Mouse (Mus musculus): ENCODE results near the gene Fat3. TPM values are rescaled to one million over a fixed set of nuclear protein-coding genes. Genes with fewer than 3 reads are reported as not detected.

Fat3 gene
- polyA plus RNA-seq, 1 experiment from 2014 or later = 0.44 TPM

DNA sequence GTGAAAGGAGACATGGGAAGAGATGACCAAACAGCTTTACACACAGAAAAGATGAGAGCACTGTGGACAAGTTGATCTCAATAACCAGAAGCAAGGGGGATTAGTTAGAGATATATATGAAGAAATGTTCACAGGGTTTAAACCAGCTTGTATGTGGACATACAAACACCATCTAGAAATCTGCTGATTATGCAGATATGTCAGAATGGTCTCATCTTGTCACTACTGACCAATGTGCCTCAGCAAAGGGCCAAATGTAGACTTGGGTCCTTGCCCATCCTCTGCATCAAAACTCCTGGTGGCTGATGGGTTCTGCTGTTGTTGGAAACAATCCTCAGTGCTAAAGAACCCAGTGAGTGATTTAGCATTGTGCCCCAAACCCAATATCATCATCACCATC, 113.6 kb downstream of the Fat3 start:
- H3K9me3 ChIP-seq (ENCODE audit: control insufficient read depth, low read length) = no peaks in the 10 kb centered on the region
- no peaks in the 10 kb centered on the region for H3K27me3 ChIP-seq (replicated peaks; ENCODE audit: control insufficient read depth, insufficient read depth, low read length)
- ATAC-seq = no peak
- no peak overlapping the region for H3K4me3 ChIP-seq (ENCODE audit: low read length)
- no peak overlapping the region for H3K9ac ChIP-seq (ENCODE audit: low read depth, low read length)
- no peak overlapping the region for H3K27ac ChIP-seq (ENCODE audit: low read length)
- H3K36me3 ChIP-seq (ENCODE audit: control insufficient read depth, insufficient read depth, low read length) = no peaks in the 10 kb centered on the region
- H3K4me1 ChIP-seq (ENCODE audit: control insufficient read depth, insufficient read depth, low read length) = no peaks in the 10 kb centered on the region
- H3K4me2 ChIP-seq (ENCODE audit: low read depth, low read length) = no peak overlapping the region

DNA sequence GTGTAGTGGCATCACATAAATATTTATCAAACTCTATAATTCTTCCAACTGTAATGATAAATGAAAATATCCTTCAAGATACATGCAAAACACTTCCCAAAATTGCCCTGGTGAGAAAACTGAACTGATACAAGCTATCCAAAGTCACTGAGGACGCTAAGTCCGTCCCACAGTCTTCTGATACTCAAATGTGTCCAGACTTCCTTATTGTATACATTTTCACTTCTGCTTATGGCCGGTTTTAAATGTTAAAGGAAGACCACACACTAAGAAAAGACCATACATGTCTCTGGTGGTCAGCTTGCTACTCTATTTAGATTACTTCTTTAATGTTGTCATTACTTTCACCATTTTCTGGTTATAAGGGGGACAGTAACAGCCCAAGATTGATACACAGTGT, 137.4 kb downstream of the Fat3 start:
- H3K9ac ChIP-seq (ENCODE audit: low read depth, low read length) = no peak overlapping the region
- WGBS = 49% methylated on average over 3 of the region's 3 CpGs

DNA sequence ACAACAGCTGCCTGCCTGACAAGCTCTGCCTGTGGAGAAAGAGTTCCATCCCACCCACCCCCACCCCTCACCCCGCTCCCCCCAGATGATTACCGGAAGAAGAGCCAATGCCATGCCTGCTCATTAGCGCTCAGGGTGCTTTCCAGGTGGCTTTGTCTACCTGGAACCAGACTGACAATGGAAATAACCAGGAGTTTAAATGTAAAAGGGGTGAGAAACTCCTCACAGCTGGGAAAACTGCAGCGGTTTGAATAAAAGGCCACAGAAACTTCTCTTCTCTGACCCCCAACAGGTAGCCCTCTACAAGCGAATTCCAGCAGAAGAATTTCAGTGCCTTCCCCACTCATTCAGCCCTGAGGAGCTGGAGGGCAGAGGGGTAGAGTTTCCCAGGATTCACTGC, 139.3 kb downstream of the Fat3 start:
- Histone ChIP-seq H3K9ac (ENCODE audit: low read depth, low read length) (no peak overlapping the region), H3K27me3 (replicated peaks; ENCODE audit: control insufficient read depth, insufficient read depth, low read length) (no peaks in the 10 kb centered on the region), H3K4me2 (ENCODE audit: low read depth, low read length) (no peak overlapping the region), H3K4me3 (ENCODE audit: low read length) (no peak overlapping the region), H3K4me1 (ENCODE audit: control insufficient read depth, insufficient read depth, low read length) (no peaks in the 10 kb centered on the region), H3K36me3 (ENCODE audit: control insufficient read depth, insufficient read depth, low read length) (no peaks in the 10 kb centered on the region), H3K27ac (ENCODE audit: low read length) (no peak overlapping the region), H3K9me3 (ENCODE audit: control insufficient read depth, low read length) (no peaks in the 10 kb centered on the region)
- no peak for ATAC-seq
- 27% methylated on average over 5 of the region's 5 CpGs for WGBS

More for the DNA sequence above, 137.4 kb downstream of the Fat3 start:
- Histone ChIP-seq H3K27ac (ENCODE audit: low read length) (no peak overlapping the region), H3K9me3 (ENCODE audit: control insufficient read depth, low read length) (no peaks in the 10 kb centered on the region), H3K4me1 (ENCODE audit: control insufficient read depth, insufficient read depth, low read length) (no peaks in the 10 kb centered on the region), H3K36me3 (ENCODE audit: control insufficient read depth, insufficient read depth, low read length) (no peaks in the 10 kb centered on the region), H3K27me3 (replicated peaks; ENCODE audit: control insufficient read depth, insufficient read depth, low read length) (no peaks in the 10 kb centered on the region), H3K4me3 (ENCODE audit: low read length) (no peak overlapping the region), H3K4me2 (ENCODE audit: low read depth, low read length) (no peak overlapping the region)
- ATAC-seq = no peak

DNA sequence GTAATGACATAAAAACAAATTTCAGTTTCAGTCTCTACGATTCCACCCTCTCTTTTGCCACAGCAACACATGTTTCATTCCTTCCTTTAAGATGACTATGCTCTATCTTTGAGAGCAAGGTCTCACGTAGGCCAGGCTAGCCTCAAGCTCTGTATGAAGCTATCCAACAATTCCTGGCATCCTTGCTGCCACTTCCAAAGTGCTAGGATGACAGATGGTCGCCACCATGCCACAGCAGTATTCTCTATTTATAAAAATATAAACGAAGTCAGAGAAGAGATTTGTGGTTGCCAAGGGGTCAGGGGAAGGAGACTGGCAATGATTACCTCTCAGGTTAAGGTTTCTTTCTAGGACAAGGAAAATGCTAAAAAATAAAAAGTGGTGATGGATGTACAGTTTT, 144.4 kb downstream of the Fat3 start:
- no peak overlapping the region for H3K9ac ChIP-seq (ENCODE audit: low read depth, low read length)
- no peak overlapping the region for H3K27ac ChIP-seq (ENCODE audit: low read length)
- no peaks in the 10 kb centered on the region for H3K4me1 ChIP-seq (ENCODE audit: control insufficient read depth, insufficient read depth, low read length)
- ATAC-seq = no peak
- H3K4me3 ChIP-seq (ENCODE audit: low read length) = no peak overlapping the region
- no peaks in the 10 kb centered on the region for H3K36me3 ChIP-seq (ENCODE audit: control insufficient read depth, insufficient read depth, low read length)
- WGBS = 65% methylated on average over 4 of the region's 4 CpGs
- H3K9me3 ChIP-seq (ENCODE audit: control insufficient read depth, low read length) = no peaks in the 10 kb centered on the region
- no peak overlapping the region for H3K4me2 ChIP-seq (ENCODE audit: low read depth, low read length)
- H3K27me3 ChIP-seq (replicated peaks; ENCODE audit: control insufficient read depth, insufficient read depth, low read length) = no peaks in the 10 kb centered on the region

DNA sequence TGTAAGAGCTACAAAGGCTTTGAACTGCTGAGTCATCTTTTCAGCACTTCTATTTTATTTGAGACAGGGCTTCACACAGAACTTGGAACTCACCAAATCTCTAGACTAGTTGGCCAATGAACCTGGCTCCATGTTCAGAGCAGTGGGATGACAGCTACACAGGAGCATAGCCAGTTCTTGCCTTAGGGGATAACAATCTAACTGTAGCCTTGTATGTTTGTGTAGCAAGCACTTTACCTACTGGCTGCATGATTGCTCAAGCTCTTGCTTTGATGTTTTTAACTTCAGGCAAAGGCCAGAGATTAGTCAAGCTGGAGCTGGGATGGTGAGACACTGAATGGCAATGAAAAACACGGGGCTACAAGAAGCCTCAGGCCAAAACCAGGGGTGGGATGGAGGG, 146.2 kb downstream of the Fat3 start:
- Histone ChIP-seq H3K4me3 (ENCODE audit: low read length) (no peak overlapping the region), H3K27ac (ENCODE audit: low read length) (no peak overlapping the region), H3K9ac (ENCODE audit: low read depth, low read length) (no peak overlapping the region), H3K36me3 (ENCODE audit: control insufficient read depth, insufficient read depth, low read length) (no peaks in the 10 kb centered on the region), H3K27me3 (replicated peaks; ENCODE audit: control insufficient read depth, insufficient read depth, low read length) (no peaks in the 10 kb centered on the region), H3K4me2 (ENCODE audit: low read depth, low read length) (no peak overlapping the region), H3K4me1 (ENCODE audit: control insufficient read depth, insufficient read depth, low read length) (no peaks in the 10 kb centered on the region), H3K9me3 (ENCODE audit: control insufficient read depth, low read length) (no peaks in the 10 kb centered on the region)
- WGBS = 30% methylated on average over 1 of the region's 1 CpGs
- no peak for ATAC-seq

DNA sequence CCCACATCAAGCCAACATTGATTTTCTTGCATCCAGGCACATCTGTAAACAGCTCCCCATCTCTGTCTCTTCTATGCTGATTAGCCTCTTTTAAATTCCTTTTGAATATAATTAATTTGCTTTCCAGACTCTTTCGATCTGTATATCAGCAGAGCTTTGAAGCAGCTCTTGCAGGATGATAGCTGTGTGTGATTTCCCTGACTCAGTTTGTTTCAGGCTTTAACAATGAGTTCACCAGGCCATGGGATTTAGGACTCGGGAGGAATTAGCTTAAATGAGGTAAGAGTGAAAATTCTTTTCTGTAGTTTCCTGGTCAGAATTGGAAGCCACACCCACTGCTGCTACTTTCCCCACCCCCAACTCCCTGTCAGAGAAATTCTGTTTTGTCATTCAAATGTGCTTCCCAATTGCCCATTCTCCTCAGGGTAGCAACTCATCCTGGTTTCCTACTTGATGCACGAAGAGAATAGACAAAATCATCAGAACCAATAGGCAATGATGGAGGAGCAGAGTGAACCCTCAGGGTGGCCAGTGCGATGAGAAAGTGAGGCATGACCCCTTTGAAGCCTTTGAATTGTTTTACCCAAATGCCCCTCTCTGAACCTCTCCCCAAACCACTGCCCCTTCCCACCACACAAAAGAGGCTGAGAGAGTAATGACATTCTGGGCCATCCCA, 147.9 kb downstream of the Fat3 start:
- no peak for ATAC-seq
- no peak overlapping the region for H3K27ac ChIP-seq (ENCODE audit: low read length)

DNA sequence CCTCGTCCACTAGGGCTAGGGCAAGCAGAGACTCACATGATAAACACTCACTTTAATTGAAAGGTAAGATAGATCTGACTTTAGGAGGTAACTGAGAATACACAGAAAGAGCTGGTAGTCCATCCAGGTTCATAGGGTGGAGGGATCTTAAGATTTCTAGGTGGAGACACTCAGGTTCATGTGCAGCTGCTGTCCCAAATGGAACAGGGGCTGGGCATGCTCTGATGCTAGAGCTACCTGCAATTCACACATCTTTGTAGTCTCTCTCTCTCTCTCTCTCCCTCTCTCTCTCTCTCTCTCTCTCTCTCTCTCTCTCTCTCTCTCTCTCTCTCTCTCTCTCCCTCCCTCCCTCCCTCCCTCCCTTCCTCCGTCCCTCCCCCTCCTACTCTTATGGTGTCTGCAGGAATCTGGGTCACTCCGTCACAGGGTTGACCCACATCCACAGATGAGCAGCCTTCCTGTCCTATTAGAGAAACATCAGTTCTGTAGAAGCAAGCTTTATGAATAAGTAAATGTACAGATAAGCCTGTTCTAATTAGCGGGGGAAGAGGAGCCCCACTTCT, 148.5 kb downstream of the Fat3 start:
- H3K4me2 ChIP-seq (ENCODE audit: low read depth, low read length) = no peak overlapping the region
- H3K4me3 ChIP-seq (ENCODE audit: low read length) = no peak overlapping the region
- H3K27ac ChIP-seq (ENCODE audit: low read length) = no peak overlapping the region
- no peaks in the 10 kb centered on the region for H3K9me3 ChIP-seq (ENCODE audit: control insufficient read depth, low read length)
- H3K4me1 ChIP-seq (ENCODE audit: control insufficient read depth, insufficient read depth, low read length) = no peaks in the 10 kb centered on the region
- WGBS = 51% methylated on average over 4 of the region's 4 CpGs
- no peak overlapping the region for H3K9ac ChIP-seq (ENCODE audit: low read depth, low read length)
- no peak for ATAC-seq
- H3K36me3 ChIP-seq (ENCODE audit: control insufficient read depth, insufficient read depth, low read length) = no peaks in the 10 kb centered on the region
- H3K27me3 ChIP-seq (replicated peaks; ENCODE audit: control insufficient read depth, insufficient read depth, low read length) = no peaks in the 10 kb centered on the region

More for the DNA sequence above, 147.9 kb downstream of the Fat3 start:
- no peak overlapping the region for H3K4me2 ChIP-seq (ENCODE audit: low read depth, low read length)
- H3K36me3 ChIP-seq (ENCODE audit: control insufficient read depth, insufficient read depth, low read length) = no peaks in the 10 kb centered on the region
- 53% methylated on average over 4 of the region's 4 CpGs for WGBS
- no peaks in the 10 kb centered on the region for H3K9me3 ChIP-seq (ENCODE audit: control insufficient read depth, low read length)
- H3K27me3 ChIP-seq (replicated peaks; ENCODE audit: control insufficient read depth, insufficient read depth, low read length) = no peaks in the 10 kb centered on the region
- no peaks in the 10 kb centered on the region for H3K4me1 ChIP-seq (ENCODE audit: control insufficient read depth, insufficient read depth, low read length)
- H3K4me3 ChIP-seq (ENCODE audit: low read length) = no peak overlapping the region
- no peak overlapping the region for H3K9ac ChIP-seq (ENCODE audit: low read depth, low read length)

DNA sequence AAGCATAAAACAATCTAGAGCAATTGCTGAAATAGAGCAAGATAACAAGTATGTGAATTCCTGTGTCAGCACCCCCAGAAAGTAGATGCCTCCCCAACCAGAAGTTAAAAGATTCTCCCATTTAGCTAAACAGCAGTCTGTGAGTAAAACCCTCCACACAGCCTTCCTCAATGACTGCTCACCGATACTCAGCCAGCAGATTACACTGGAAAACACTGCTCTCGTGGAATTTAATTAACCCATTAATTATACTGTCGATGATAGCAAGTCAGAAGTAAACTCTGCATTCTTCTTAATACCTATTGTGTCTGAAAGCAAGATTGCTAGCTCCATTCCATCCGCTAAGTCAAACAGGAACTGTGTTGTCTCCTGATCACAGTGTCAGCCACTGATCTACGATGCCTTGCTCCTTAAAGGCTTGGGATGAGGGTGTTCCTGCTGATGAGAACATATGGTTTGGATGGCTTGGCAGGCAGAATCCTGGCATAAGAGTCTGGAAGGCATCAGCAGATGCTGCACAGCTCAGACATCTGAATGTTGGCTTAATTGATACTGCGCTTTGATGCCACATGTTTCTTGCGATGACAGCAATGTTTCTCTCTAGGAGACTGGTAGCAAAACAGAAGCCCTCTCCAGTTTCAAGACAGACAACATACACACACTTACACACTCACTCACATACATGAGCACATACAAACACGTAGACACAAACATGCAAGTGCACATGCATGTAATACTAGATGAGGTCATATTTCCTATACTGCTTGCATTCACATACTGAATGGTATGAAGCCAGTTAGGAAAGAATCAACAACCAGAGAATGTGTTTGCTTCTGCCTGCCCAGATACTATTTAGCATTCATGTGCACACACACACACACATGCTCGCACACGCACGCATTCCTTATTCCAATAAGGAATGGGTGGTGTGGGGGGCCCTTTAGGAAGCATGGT, 155.9 kb downstream of the Fat3 start:
- no peak overlapping the region for H3K9ac ChIP-seq (ENCODE audit: low read depth, low read length)

DNA sequence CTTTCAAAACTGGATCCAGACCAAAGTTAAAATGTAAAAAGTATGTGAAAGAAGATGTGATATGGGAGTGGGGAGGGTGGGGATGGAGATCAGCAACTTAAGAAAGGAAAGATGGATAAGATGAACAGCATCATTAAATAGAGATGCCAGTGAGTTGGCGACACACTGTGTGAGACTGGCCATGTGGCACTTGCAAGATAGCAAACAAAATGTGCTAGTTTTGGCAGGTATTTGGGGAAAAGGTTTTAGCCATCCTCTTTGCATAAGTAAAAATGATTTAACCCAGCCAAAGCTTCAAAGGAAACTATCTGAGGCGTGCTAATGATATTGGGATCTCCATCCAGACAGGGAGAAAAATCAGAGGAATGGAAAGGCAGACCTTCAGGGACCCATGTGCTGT, 157.9 kb downstream of the Fat3 start:
- H3K4me2 ChIP-seq (ENCODE audit: low read depth, low read length) = no peak overlapping the region
- H3K9ac ChIP-seq (ENCODE audit: low read depth, low read length) = no peak overlapping the region
- H3K27me3 ChIP-seq (replicated peaks; ENCODE audit: control insufficient read depth, insufficient read depth, low read length) = no peaks in the 10 kb centered on the region
- no peaks in the 10 kb centered on the region for H3K36me3 ChIP-seq (ENCODE audit: control insufficient read depth, insufficient read depth, low read length)
- H3K27ac ChIP-seq (ENCODE audit: low read length) = no peak overlapping the region
- ATAC-seq = no peak
- no peaks in the 10 kb centered on the region for H3K4me1 ChIP-seq (ENCODE audit: control insufficient read depth, insufficient read depth, low read length)
- WGBS = 81% methylated on average over 2 of the region's 2 CpGs
- H3K4me3 ChIP-seq (ENCODE audit: low read length) = no peak overlapping the region
- no peaks in the 10 kb centered on the region for H3K9me3 ChIP-seq (ENCODE audit: control insufficient read depth, low read length)

More for the DNA sequence above, 155.9 kb downstream of the Fat3 start:
- H3K4me1 ChIP-seq (ENCODE audit: control insufficient read depth, insufficient read depth, low read length) = no peaks in the 10 kb centered on the region
- no peak overlapping the region for H3K27ac ChIP-seq (ENCODE audit: low read length)
- no peaks in the 10 kb centered on the region for H3K36me3 ChIP-seq (ENCODE audit: control insufficient read depth, insufficient read depth, low read length)
- H3K4me2 ChIP-seq (ENCODE audit: low read depth, low read length) = no peak overlapping the region
- no peak overlapping the region for H3K4me3 ChIP-seq (ENCODE audit: low read length)
- 71% methylated on average over 11 of the region's 11 CpGs for WGBS
- no peak for ATAC-seq
- H3K27me3 ChIP-seq (replicated peaks; ENCODE audit: control insufficient read depth, insufficient read depth, low read length) = no peaks in the 10 kb centered on the region
- H3K9me3 ChIP-seq (ENCODE audit: control insufficient read depth, low read length) = no peaks in the 10 kb centered on the region
